7 mouse cellular contexts compared by ENCODE assay signal in genomic region chr12:52790350-52790768, GRCm38 (mm10).
DNase-seq lines count a peak whose midpoint lies in the region; ATAC-seq and TF ChIP-seq lines count a peak whose summit lies in the region.

No protein-coding gene starts in this region.

- H3K4me3 ChIP-seq in heart, adult 2 months = peak overlapping the region; percentile 43
- H3K4me3 ChIP-seq in lung, embryonic 14.5 days (ENCODE audit: low read depth, low read length) = no peak overlapping the region
- H3K4me3 ChIP-seq in left cerebral cortex, adult 2 months = no peak overlapping the region

- peaks cover 14% of the 10 kb centered on the region for H3K4me1 ChIP-seq in heart, adult 2 months (ENCODE audit: control insufficient read depth, insufficient read depth, low read length)
- H3K4me1 ChIP-seq in lung, embryonic 14.5 days (ENCODE audit: insufficient read depth) = no peaks in the 10 kb centered on the region

- TF ChIP-seq POLR2A in heart, adult 2 months (IDR thresholded peaks at IDR 0.05; ENCODE audit: insufficient read depth, low read depth, low read length) = peak; percentile 93

- H3K36me3 ChIP-seq in heart, adult 2 months (ENCODE audit: control insufficient read depth, insufficient read depth, low read length) = peaks cover 5% of the 10 kb centered on the region
- H3K36me3 ChIP-seq in lung, embryonic 14.5 days (ENCODE audit: insufficient read depth) = no peaks in the 10 kb centered on the region

- TF ChIP-seq EP300 in heart, adult 2 months (IDR thresholded peaks at IDR 0.05; ENCODE audit: insufficient read depth, low read depth, low read length) = peak; percentile 80

- 2% methylated on average over 8 of the region's 8 CpGs for WGBS in heart, adult 2 months
- 11% methylated on average over 8 of the region's 8 CpGs for WGBS in lung, embryonic 14.5 days

- H3K79me2 ChIP-seq in heart, adult 2 months (replicated peaks; ENCODE audit: control insufficient read depth, insufficient read depth, low read length) = no peaks in the 10 kb centered on the region

- H3K27ac ChIP-seq in heart, adult 2 months = peak overlapping the region; percentile 91
- no peak overlapping the region for H3K27ac ChIP-seq in lung, embryonic 14.5 days (ENCODE audit: low read depth)
- H3K27ac ChIP-seq in left cerebral cortex, adult 2 months = no peak overlapping the region; the same call in 1 of the 2 replicates

- peak; percentile 52 for DNase-seq in ZHBTc4 (ENCODE audit: low read depth, low spot score)
- DNase-seq in cerebellum, adult 11 months = peak; percentile 50
- DNase-seq in heart, adult 2 months = peak; percentile 74 to 84
- DNase-seq in lung, embryonic 14.5 days = peak; percentile 41
- DNase-seq in skeletal muscle tissue, adult 2 months (ENCODE audit: low read depth, low spot score) = peak; percentile 7
- DNase-seq in left cerebral cortex, adult 2 months (ENCODE audit: extremely low spot score in 1 of 2, low spot score in 2 of 2) = no peak
- no peak for DNase-seq in spleen, adult 18-20 months

- peak; percentile 66; the same call in 1 of the 2 replicates for ATAC-seq in lung, embryonic 14.5 days (ENCODE audit: insufficient read depth)

- H3K9me3 ChIP-seq in lung, embryonic 14.5 days (ENCODE audit: low read depth, low read length) = no peaks in the 10 kb centered on the region

- H3K4me2 ChIP-seq in lung, embryonic 14.5 days = peak overlapping the region; percentile 31; the same call in 1 of the 2 replicates

- no peak for TF ChIP-seq CTCF in heart, adult 2 months (IDR thresholded peaks at IDR 0.05)
- no peak for TF ChIP-seq CTCF in lung, embryonic 14.5 days (IDR thresholded peaks at IDR 0.05; ENCODE audit: low read depth)
- TF ChIP-seq CTCF in left cerebral cortex, adult 2 months (IDR thresholded peaks at IDR 0.05) = no peak

- intact Hi-C loops in heart, adult 2 months (cut with DNase I) = loop anchor here (1.0 to 5.0 kb wide), 5 partner anchors 26 to 188 kb away; no protein-coding TSS in a partner anchor
- intact Hi-C loops in left cerebral cortex, adult 2 months (cut with DNase I) = no loop called here

- no peaks in the 10 kb centered on the region for H3K27me3 ChIP-seq in heart, adult 2 months (ENCODE audit: control insufficient read depth, insufficient read depth, low read length)
- H3K27me3 ChIP-seq in lung, embryonic 14.5 days (ENCODE audit: insufficient read depth, low read length) = no peaks in the 10 kb centered on the region

- H3K9ac ChIP-seq in heart, adult 2 months (ENCODE audit: low read depth, low read length) = peak overlapping the region; percentile 65
- H3K9ac ChIP-seq in lung, embryonic 14.5 days = no peak overlapping the region

Comparison
In these comparisons a context has a peak if more than half of its experiments do, and no peak if none do; other contexts are left out.
1. DNase-seq: peak in ZHBTc4 (single experiment), cerebellum, adult 11 months (single experiment), heart, adult 2 months (2 of 2), lung, embryonic 14.5 days (single experiment) and skeletal muscle tissue, adult 2 months (single experiment); none in left cerebral cortex, adult 2 months (0 of 2) and spleen, adult 18-20 months (0 of 2).